Mouse (Mus musculus): ENCODE measurements around the gene Crybb2.
A peak's percentile ranks its signal among the peaks of the same experiment; 100 is the strongest.

The Crybb2 gene

GRCm38 (mm10) chr5:113091162-113091561, 21.2 kb upstream of the Crybb2 start:
- DNase-seq (ENCODE audit: extremely low read depth, insufficient read length, low spot score), result no peak

GRCm38 (mm10) chr5:113090750-113091149, 20.8 kb upstream of the Crybb2 start:
- DNase-seq (ENCODE audit: extremely low read depth, insufficient read length, low spot score), result no peak

DNA sequence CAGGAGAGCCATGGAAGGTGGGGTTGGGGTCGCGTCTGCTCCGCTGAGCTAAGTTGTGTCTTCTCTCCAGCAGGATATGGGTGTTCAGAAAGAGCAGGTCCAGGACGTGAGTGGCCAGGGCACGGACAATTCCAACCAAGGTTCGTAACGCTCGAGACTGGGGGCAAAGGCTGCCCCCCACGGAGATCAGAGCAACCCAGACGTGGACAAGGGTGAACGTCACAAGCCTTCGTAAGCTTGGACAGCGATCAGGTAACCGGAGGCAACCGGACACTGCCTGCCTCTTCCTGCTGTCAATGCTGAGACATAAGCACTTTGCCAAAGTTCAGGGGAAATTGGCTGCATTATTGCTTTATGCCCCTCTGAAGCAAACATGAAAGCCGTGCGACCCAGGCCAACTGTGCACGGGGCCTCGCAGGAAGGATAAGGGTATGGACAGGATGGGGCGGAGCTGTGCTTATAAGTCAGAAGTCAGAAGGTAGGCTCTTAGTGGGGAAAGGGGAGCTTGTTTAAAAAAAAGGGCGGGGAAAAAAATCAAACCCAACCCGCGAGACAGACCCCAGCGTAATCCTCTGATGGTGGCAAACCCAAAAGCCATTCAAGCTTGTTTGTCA, 20.3 kb upstream of the Crybb2 start:
- DNase-seq (ENCODE audit: extremely low read depth, insufficient read length, low spot score), result no peak

GRCm38 (mm10) chr5:113087465-113087864, 17.5 kb upstream of the Crybb2 start:
- DNase-seq (ENCODE audit: extremely low read depth, insufficient read length, low spot score), result no peak

DNA sequence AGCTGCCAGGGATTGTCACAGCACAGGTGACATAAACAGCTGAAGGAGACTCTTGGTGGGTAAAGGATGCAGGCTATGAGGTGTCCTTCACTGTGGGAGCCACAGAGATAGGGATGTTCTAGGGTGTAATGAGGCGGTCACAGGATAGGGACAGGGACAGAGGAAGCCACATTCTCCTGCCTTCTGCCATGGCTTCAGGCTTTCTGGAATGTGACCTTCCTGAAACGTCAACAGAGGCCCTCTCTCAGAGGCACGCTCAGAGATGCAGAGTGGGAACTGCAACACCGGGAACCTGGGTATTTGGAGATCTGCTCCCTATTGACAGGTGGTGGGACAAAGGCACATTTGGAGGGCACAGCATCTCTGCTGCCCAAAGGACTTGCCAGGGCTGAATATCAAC, 17.1 kb upstream of the Crybb2 start:
- no peak for DNase-seq (ENCODE audit: extremely low read depth, insufficient read length, low spot score)

DNA sequence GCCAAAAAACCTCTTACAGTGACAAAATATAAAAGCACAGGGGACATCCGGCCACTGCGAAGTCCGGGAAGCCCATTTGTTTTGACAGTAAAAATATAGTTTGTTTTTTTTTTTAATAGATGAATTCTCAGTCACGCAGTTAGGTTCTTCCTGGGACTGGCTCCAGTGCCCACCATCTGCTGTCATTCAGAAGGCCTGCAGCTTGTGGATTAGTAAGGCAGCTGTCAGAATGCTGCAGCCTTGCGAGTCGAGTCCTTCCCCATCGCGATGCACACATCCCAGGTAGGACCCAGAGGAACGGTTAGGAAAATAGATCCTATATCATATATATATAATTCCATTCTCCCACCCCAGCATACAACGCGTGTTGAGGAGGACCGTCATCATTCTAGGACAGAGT, 16.5 kb upstream of the Crybb2 start:
- DNase-seq (ENCODE audit: extremely low read depth, insufficient read length, low spot score), result no peak

GRCm38 (mm10) chr5:113085931-113086330, 16.0 kb upstream of the Crybb2 start:
- no peak for DNase-seq (ENCODE audit: extremely low read depth, insufficient read length, low spot score)

DNA sequence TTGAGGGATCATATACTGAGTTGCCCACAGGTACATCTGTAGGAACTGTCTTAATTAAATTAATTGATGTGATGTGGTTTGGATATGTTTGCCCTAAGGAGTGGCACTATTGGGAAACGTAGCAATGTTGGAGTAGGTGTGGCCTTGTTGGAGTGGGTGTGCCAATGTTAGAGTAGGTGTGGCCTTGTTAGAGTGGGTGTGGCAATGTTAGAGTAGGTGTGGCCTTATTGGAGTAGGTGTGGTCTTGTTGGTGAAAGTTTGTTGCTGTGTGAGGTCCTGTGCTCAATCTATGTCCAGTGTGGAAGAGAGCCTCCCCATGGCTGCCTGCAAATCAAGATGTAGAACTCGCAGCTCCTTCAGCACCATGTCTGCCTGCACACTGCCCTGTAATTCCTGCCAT, 14.4 kb upstream of the Crybb2 start:
- DNase-seq (ENCODE audit: extremely low read depth, insufficient read length, low spot score), result no peak

DNA sequence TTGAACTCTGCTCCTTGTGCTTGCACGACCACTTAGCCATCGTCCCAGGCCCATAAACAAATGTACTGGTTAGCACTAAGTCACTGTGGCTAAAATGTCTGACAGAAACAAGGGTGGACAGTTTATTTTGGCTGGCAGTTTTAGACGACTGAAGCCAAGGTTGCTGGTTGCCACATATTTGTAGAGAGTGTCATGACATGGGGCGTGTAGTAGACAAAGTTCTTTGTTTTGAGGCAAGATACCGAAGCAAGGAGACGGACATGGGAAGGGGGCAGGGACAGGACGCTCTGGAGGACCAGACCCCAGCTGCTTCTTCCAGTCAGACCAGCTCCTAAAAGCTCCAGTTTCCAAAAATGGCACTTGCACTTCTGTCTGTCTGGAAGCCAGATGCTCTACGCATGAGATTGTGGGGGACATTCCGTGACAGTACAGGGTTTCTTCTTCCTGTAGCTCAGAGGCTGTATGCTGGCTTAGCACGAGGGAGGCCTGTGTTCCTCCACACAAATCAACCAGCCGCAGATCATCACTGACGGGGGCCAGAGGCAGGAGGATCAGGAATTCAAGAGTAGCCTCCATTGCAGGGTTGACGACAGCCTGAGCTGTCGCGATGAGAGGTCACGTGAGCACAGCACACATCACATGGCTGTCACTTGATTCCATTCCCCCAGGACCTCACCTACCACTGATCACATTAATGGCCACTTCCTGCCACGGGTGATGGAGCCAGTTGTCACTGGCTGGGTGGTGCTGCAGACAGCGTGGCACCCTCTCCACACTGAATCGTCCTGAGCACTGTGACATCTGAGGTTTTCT, 12.6 kb upstream of the Crybb2 start:
- peak; percentile 57 for DNase-seq (ENCODE audit: extremely low read depth, insufficient read length, low spot score)

- DNase-seq (ENCODE audit: extremely low read depth, insufficient read length, low spot score), result no peak
Measured at GRCm38 (mm10) chr5:113081439-113081838, 11.5 kb upstream of the Crybb2 start, which contains the start of gene Crybb3. Crybb3 (minus strand) TSS chr5:113081584.

GRCm38 (mm10) chr5:113081020-113081419, 11.1 kb upstream of the Crybb2 start:
- DNase-seq (ENCODE audit: extremely low read depth, insufficient read length, low spot score), result no peak

DNA sequence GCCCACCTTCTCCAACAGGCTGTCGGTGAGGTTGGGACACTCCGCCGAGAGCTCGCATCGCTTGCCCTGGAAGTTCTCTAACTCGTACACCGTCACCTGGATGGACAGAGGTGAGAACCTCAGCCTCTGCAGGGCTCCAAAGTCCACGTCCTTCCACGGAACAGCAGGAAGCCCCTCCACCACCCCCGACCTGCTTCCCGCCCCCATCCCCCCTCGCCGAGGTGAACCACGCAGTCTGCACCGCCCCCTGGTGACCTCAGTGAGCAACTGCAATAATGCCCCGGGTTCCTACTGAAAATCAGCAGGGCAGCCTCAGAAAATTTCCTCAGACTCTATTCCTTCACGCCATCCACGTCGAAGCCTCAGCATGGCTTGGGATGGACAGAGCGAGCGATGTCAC, 9.9 kb upstream of the Crybb2 start:
- no peak for DNase-seq (ENCODE audit: extremely low read depth, insufficient read length, low spot score)

- DNase-seq (ENCODE audit: extremely low read depth, insufficient read length, low spot score), result no peak
Measured at GRCm38 (mm10) chr5:113078686-113079085, 8.8 kb upstream of the Crybb2 start.

DNA sequence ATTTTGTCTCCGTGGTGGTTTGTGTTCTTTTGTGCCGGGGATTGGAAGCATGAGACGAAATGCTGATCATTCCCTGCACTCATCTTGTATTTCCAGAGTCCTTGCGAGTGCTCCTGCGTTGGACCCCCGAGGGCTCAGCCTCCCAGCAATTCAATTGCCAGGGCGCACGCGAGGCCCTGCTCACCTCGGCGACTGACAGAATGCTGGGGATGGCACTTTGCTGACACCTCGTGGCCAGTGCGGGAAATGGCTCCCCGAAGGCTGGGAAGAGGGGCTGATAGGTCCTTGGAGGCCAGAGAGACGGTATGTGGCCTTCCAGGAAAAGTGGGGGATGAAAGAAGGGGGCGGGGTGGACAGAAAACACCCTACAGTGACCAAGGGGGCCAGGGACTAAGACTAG, 15.6 kb downstream of the Crybb2 start:
- peak; percentile 47 for DNase-seq (ENCODE audit: extremely low read depth, insufficient read length, low spot score)

DNA sequence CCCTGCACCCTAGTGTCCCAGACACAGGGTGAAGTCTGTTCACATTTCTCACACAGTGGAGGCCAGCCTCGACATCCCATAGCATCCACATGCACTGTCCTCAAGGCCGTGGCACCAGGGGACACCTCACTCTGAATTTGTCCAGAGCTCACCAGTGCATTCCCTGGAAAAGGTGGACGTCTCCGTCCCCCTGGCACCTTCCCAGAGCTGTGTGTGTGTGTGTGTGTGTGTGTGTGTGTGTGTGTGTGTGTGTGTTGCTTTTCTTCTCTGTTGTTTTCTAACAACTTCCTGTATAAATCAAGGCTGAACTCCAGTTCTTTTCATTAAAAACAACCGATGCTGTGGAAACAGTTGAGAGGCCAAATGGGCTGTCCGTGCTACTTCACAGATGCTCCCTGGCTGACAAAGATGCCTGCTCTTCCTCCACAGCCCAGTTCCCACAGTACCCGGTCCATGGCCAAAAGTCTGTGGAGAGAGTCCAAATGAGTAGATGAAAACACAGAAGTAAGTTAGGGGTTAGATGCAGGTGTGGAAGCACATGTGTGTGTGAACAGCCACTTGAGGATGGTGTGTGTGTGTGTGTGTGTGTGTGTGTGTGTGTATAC, 19.2 kb downstream of the Crybb2 start:
- DNase-seq (ENCODE audit: extremely low read depth, insufficient read length, low spot score), result no peak

DNA sequence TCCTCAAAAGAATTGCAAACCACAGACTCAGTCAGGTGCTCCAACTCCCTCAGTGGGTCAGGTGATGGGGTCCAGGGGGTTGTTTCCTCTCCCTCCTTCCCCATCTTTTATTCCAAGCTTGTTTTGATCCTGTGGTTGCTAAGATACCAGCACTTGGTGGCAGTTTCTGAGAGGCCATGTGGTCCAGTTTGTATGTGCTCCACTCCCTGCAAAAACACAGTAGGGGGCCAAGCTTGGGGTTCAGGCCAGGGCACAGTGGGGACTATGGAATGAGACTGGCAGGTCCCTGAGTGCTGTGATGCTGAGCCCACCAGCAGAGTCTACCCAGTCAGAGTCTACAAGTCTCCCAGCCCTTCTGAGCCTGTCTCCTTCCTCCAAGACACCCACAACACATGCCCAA, 20.0 kb downstream of the Crybb2 start:
- DNase-seq (ENCODE audit: extremely low read depth, insufficient read length, low spot score), result no peak

GRCm38 (mm10) chr5:113045511-113046273, 24.2 kb downstream of the Crybb2 start:
- no peak for DNase-seq (ENCODE audit: extremely low read depth, insufficient read length, low spot score)

DNA sequence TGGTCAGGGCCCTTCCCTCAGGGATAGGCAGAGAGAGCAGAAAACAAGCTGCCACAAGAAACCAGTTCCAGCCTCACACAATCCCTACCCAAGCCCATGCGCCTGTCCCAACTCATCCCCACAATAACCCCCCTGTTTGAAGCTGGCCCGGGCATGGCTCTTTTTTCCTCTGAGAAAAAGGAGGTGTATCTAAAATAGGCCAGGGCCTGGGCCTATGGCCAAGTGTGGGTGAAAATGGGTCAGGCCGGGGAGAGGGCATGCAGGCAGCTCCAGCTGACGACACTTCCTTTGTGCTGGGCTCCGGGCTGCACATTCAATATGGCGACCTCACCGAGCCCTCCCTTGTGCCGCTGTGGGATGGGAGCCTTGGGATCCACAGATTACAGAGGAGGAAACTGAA, 26.4 kb downstream of the Crybb2 start:
- DNase-seq (ENCODE audit: extremely low read depth, insufficient read length, low spot score), result no peak

GRCm38 (mm10) chr5:113041567-113042071, 28.3 kb downstream of the Crybb2 start:
- DNase-seq (ENCODE audit: extremely low read depth, insufficient read length, low spot score), result no peak

GRCm38 (mm10) chr5:113040776-113041175, 29.1 kb downstream of the Crybb2 start:
- no peak for DNase-seq (ENCODE audit: extremely low read depth, insufficient read length, low spot score)

DNA sequence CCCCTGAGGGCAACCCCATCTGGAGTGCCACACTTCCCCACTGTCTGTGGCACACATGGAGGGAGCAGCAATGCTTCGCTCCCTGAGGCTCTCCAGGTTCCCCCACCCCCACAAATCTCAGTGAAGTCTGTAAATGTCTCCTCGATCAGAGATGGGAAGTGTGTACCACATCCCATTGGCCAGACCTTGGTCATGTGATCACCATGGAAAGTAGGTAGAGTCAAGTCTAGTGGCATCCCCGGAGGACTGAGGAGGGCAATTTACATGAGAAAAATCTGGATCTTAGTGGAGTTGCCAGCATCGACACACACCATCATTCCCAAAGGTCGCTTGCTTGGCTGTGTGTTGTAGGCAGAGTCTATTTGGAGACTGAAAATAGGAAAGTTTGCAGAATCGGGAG, 31.3 kb downstream of the Crybb2 start:
- DNase-seq (ENCODE audit: extremely low read depth, insufficient read length, low spot score), result no peak

All from 3134 (cell line).